Mouse (Mus musculus) limb, embryonic 12.5 days (tissue): ENCODE results near the gene Rnf40. TPM values are rescaled to one million over a fixed set of nuclear protein-coding genes. Genes with fewer than 3 reads are reported as not detected.
"Not testable (repeated sequence)": the region's sequence is repeated elsewhere in the genome, so short reads cannot be mapped to it uniquely, and the experiment has no call there.

Experiments used
- ATAC-seq: fragments of 200-750 bp; cut with Nextera tagmentation; 2 replicates; pipeline ENCODE4 v1.8.0; 2017; ENCODE audit warnings: low read depth, moderate TSS enrichment; ENCODE audit not compliant: insufficient number of reproducible peaks, insufficient read depth, low FRiP score, low TSS enrichment
- H3K27ac ChIP-seq: fragments of 300-500 bp; sonication (generic); 2 replicates; pipeline ENCODE4 v1.5.1; 2016; ENCODE audit warnings: mild to moderate bottlenecking, moderate library complexity
- H3K27me3 ChIP-seq: fragments of 300-500 bp; sonication (generic); 2 replicates; pipeline ENCODE4 v1.6.1; 2016; ENCODE audit warnings: mild to moderate bottlenecking, moderate library complexity
- H3K36me3 ChIP-seq: fragments of 300-500 bp; sonication (generic); 2 replicates; pipeline ENCODE4 v1.6.1; 2016; ENCODE audit warnings: mild to moderate bottlenecking, moderate library complexity
- H3K4me1 ChIP-seq: fragments of 300-500 bp; sonication (generic); replicated peaks from 2 replicates; pipeline ENCODE4 v1.6.1; 2016
- H3K4me2 ChIP-seq: fragments of 300-500 bp; sonication (generic); 2 replicates; pipeline ENCODE4 v1.6.1; 2016; ENCODE audit warnings: mild to moderate bottlenecking, moderate library complexity
- H3K4me3 ChIP-seq: fragments of 300-500 bp; sonication (generic); replicated peaks from 2 replicates; pipeline ENCODE4 v1.5.1; 2016; ENCODE audit warnings: mild to moderate bottlenecking
- H3K9ac ChIP-seq: fragments of 300-500 bp; sonication (generic); replicated peaks from 2 replicates; pipeline ENCODE4 v1.6.1; 2016; ENCODE audit warnings: mild to moderate bottlenecking, moderate library complexity
- H3K9me3 ChIP-seq: fragments of 300-500 bp; sonication (generic); 2 replicates; pipeline ENCODE4 v1.6.1; 2016; ENCODE audit warnings: mild to moderate bottlenecking, moderate library complexity
- WGBS: fragments of 180-500 bp; shearing (Covaris S2); methylation state at CpG from one replicate; pipeline ENCODE4 v1.1.7; 2016; 5-methylcytosine and 5-hydroxymethylcytosine counted together
- polyA plus RNA-seq: library from polyadenylated mRNA; unstranded; fragments of >200 nt; fragmentation: Nextera tagmentation; extraction: Ambion mirVana; gene quantifications from 2 replicates; pipeline ENCODE4 v1.2.1, GENCODE M21; 2016

Rnf40 gene
- polyA plus RNA-seq, 1 experiment from 2014 or later, result 61.6 TPM

DNA sequence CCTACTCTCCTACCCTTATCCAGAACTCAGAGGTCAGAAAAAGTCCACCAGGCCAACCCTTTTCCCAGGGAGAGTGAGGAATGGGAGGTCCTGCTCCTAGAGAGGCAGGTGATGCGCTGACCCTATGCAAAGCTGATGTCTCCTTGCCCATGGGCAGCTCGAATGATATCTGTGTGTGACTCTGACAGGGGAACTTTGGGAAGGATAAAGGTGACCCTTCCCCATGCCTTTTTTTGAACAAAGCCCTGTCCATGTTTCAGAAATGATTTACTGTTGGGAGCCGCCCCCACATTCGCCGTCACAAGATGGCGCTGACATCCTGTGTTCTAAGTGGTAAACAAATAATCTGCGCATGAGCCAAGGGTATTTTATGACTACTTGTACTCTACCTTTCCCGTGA, 29.8 kb downstream of the Rnf40 start:
- ATAC-seq, H3K36me3 ChIP-seq, H3K9me3 ChIP-seq, H3K27me3 ChIP-seq, H3K27ac ChIP-seq, H3K4me3 ChIP-seq, H3K4me2 ChIP-seq, H3K9ac ChIP-seq: not testable (repeated sequence)
- peaks cover 13% of the 10 kb centered on the region for H3K4me1 ChIP-seq
- WGBS, result 93% methylated on average over 7 of the region's 8 CpGs

GRCm38 (mm10) chr7:127626039-127626438, 37.5 kb downstream of the Rnf40 start:
- no peak for ATAC-seq
- Histone ChIP-seq H3K27ac (no peak overlapping the region), H3K9ac (no peak overlapping the region), H3K4me3 (no peak overlapping the region), H3K27me3 (no peaks in the 10 kb centered on the region), H3K9me3 (no peaks in the 10 kb centered on the region), H3K4me1 (no peaks in the 10 kb centered on the region), H3K36me3 (no peaks in the 10 kb centered on the region), H3K4me2 (no peak overlapping the region)
- WGBS, result 96% methylated on average over 7 of the region's 7 CpGs

GRCm38 (mm10) chr7:127626471-127626870, 37.9 kb downstream of the Rnf40 start:
- Histone ChIP-seq H3K9me3 (no peaks in the 10 kb centered on the region), H3K36me3 (no peaks in the 10 kb centered on the region), H3K27me3 (no peaks in the 10 kb centered on the region), H3K4me1 (no peaks in the 10 kb centered on the region), H3K4me3 (no peak overlapping the region), H3K9ac (no peak overlapping the region), H3K4me2 (no peak overlapping the region), H3K27ac (no peak overlapping the region)
- 85% methylated on average over 4 of the region's 4 CpGs for WGBS
- no peak for ATAC-seq

DNA sequence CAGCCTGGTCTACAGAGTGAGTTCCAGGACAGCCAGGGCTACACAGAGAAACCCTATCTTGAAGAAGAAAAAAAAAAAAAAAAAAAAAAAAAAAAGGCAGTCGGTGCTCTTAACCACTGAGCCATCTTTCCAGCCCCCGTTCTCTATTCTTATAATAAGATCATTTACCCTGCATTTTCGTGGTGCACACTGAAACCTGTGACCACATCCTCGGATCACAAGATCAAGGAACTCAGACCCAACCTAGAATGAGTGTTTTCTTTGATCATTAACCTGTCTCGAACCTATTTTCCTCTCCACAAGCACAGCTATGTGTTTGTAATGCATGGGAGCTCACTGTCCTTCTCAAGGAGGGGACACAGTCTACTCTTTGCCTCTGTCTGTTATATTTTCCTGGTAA, 40.1 kb downstream of the Rnf40 start:
- no peak overlapping the region for H3K27ac ChIP-seq
- H3K27me3 ChIP-seq, result no peaks in the 10 kb centered on the region
- no peak for ATAC-seq
- no peak overlapping the region for H3K4me3 ChIP-seq
- 86% methylated on average over 5 of the region's 5 CpGs for WGBS
- H3K36me3 ChIP-seq, result no peaks in the 10 kb centered on the region
- H3K9me3 ChIP-seq, result no peaks in the 10 kb centered on the region
- no peak overlapping the region for H3K9ac ChIP-seq
- H3K4me1 ChIP-seq, result no peaks in the 10 kb centered on the region
- H3K4me2 ChIP-seq, result no peak overlapping the region

DNA sequence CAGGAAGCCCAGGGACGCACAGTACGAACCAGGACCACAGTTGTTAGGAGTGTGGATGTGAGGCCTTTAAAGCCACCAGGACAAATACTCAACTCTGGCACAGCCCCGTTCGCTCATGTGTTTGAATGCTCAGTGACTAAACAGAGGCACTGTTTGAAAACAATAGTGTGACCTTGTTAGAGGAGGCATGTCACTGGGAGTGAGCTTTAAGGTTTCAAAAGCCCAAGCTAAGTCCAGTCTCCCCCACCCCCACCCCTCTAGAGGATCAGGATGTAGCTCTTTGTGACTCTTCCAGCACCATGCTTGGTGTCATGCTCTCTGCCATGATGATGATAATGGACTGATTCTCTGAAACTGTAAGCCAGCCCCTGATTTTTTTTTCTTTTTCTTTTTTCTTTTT, 42.8 kb downstream of the Rnf40 start:
- ATAC-seq, result no peak
- H3K9ac ChIP-seq, result no peak overlapping the region
- H3K4me1 ChIP-seq, result no peaks in the 10 kb centered on the region
- no peak overlapping the region for H3K4me3 ChIP-seq
- H3K4me2 ChIP-seq, result no peak overlapping the region
- H3K9me3 ChIP-seq, result no peaks in the 10 kb centered on the region
- H3K36me3 ChIP-seq, result no peaks in the 10 kb centered on the region
- no peak overlapping the region for H3K27ac ChIP-seq
- no peaks in the 10 kb centered on the region for H3K27me3 ChIP-seq
- WGBS, result 90% methylated on average over 4 of the region's 4 CpGs

DNA sequence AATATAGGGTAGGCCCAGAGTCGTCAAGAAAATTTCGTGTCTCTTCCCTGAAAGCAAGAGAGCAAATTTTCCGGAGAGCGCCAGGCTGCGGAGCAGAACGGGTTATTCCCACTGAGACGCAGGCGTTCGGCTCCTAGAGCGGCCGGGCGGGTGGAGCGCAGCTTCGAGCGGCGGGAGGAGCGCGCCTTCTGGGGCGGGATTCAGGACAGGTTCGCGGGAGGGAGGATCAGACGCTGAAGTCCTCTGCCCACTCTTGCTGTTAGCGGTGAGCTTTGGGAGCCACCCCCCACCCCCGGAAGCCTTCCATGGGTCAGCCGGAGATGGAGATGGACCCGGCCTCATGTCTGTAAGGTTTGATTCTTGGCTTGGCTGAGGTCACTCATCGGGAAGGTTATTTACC, 48.4 kb downstream of the Rnf40 start:
- H3K9me3 ChIP-seq, result no peaks in the 10 kb centered on the region
- H3K9ac ChIP-seq, result peak overlapping the region; percentile 63
- H3K4me2 ChIP-seq, result peak overlapping the region; percentile 74
- no peaks in the 10 kb centered on the region for H3K36me3 ChIP-seq
- H3K27ac ChIP-seq, result no peak overlapping the region
- WGBS, result under 1% methylated on average over 27 of the region's 27 CpGs
- peak overlapping the region; percentile 58 for H3K4me3 ChIP-seq
- H3K27me3 ChIP-seq, result no peaks in the 10 kb centered on the region
- no peaks in the 10 kb centered on the region; the same call in 1 of the 2 replicates for H3K4me1 ChIP-seq
- peak; percentile 42; the same call in 1 of the 2 replicates for ATAC-seq

DNA sequence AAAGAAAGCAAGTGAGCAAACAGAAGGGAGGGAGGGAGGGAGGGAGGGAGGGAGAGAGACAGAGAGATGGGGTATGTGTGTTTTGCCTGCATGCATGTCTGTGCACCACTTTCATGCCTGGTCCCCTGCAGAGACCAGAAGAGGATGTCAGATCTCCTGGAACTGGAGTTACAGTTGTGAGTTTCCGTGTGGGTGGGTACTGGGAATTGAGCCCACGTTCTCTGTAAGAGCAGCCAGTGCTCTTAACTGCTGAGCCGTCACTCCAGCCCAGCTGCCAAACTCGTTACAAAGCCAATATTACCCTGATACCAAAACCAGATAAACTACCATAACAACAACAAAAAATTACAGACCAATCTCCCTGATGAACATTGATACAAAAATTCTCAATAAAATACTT, 52.7 kb downstream of the Rnf40 start:
- no peaks in the 10 kb centered on the region for H3K36me3 ChIP-seq
- H3K4me3 ChIP-seq, result no peak overlapping the region
- 49% methylated on average over 4 of the region's 4 CpGs for WGBS
- no peaks in the 10 kb centered on the region; the same call in 1 of the 2 replicates for H3K4me1 ChIP-seq
- no peak overlapping the region for H3K4me2 ChIP-seq
- H3K27ac ChIP-seq, result no peak overlapping the region
- no peak for ATAC-seq
- no peaks in the 10 kb centered on the region; the same call in 1 of the 2 replicates for H3K27me3 ChIP-seq
- no peaks in the 10 kb centered on the region for H3K9me3 ChIP-seq
- H3K9ac ChIP-seq, result no peak overlapping the region

DNA sequence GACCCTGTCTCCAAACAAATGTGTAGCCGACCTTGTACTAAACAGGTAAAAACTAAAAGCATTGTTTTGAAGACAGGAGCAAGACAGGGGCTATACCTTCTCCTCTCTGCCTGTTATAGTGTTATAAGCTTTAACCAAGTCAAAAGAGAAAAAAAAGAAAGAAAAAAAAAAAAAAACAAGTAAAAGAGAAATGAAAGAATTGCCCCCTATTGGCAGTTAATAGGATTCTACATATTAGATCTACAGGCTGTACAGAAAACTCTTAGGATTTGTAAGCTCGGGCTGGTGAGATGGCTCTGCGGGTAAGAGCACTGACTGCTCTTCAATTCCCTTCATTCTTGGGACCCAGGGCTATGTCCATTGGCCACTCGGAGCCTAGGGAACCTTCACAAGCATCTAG, 53.7 kb downstream of the Rnf40 start:
- H3K4me1 ChIP-seq, result no peaks in the 10 kb centered on the region; the same call in 1 of the 2 replicates
- 81% methylated on average over 4 of the region's 4 CpGs for WGBS
- no peaks in the 10 kb centered on the region; the same call in 1 of the 2 replicates for H3K27me3 ChIP-seq
- no peaks in the 10 kb centered on the region for H3K9me3 ChIP-seq
- H3K4me3 ChIP-seq, result no peak overlapping the region
- no peak overlapping the region for H3K4me2 ChIP-seq
- ATAC-seq, result no peak
- H3K9ac ChIP-seq, result no peak overlapping the region
- no peak overlapping the region for H3K27ac ChIP-seq
- H3K36me3 ChIP-seq, result no peaks in the 10 kb centered on the region

DNA sequence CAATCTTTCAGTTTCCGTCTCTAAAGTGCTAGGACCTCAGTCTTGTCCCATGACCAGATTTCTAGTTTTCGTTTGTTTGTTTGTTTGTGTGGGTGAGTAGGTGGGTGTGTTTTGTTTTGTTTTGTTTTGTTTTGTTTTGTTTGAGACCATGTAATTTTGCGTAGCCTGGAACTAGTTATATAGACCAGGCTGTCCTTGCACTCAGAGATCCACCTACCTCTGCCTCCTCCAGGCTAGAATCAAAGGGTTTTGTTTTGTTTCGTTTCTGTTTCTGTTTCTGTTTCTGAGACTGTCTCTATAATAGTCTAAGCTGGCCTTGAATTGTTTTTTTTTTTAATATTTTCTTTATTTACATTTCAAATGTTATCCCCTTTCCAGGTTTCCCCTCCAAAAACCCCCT, 57.8 kb downstream of the Rnf40 start:
- no peak overlapping the region for H3K27ac ChIP-seq
- no peaks in the 10 kb centered on the region for H3K4me1 ChIP-seq
- no peaks in the 10 kb centered on the region for H3K9me3 ChIP-seq
- no peak overlapping the region for H3K9ac ChIP-seq
- 90% methylated on average over 4 of the region's 4 CpGs for WGBS
- ATAC-seq, result no peak
- H3K4me3 ChIP-seq, result no peak overlapping the region
- no peaks in the 10 kb centered on the region for H3K36me3 ChIP-seq
- no peak overlapping the region for H3K4me2 ChIP-seq
- no peaks in the 10 kb centered on the region; the same call in 1 of the 2 replicates for H3K27me3 ChIP-seq

DNA sequence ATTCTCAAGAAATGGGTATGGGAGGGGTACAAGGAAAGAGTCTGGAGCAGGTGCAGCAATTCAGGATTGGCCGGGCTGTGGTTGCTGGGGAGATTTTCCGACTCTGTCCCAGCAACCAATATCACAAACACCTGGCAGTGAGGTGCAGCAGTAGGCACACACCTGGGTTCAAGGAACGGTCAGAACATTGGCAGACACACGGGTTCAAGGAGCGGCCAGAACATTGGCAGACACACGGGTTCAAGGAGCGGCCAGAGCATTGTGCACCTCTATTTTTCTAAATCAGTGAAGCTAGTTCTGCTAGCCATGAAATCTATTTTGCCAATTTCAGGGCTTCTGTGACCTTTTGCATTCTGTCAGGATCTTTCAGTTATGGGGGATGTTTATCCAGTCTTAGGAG, 59.0 kb downstream of the Rnf40 start:
- not testable (repeated sequence) for H3K4me3 ChIP-seq, H3K9ac ChIP-seq, H3K27ac ChIP-seq, H3K4me2 ChIP-seq, H3K27me3 ChIP-seq, H3K9me3 ChIP-seq, ATAC-seq, H3K4me1 ChIP-seq, H3K36me3 ChIP-seq
- WGBS, result 90% methylated on average over 7 of the region's 7 CpGs

GRCm38 (mm10) chr7:127648516-127649201, 60.1 kb downstream of the Rnf40 start:
- Histone ChIP-seq H3K4me2 (no peak overlapping the region), H3K9me3 (no peaks in the 10 kb centered on the region), H3K36me3 (no peaks in the 10 kb centered on the region), H3K27ac (no peak overlapping the region), H3K4me1 (peaks cover 3% of the 10 kb centered on the region), H3K9ac (no peak overlapping the region), H3K27me3 (no peaks in the 10 kb centered on the region), H3K4me3 (no peak overlapping the region)
- ATAC-seq, result no peak
- WGBS, result 79% methylated on average over 4 of the region's 4 CpGs

GRCm38 (mm10) chr7:127649206-127649605, 60.6 kb downstream of the Rnf40 start:
- no peak overlapping the region for H3K9ac ChIP-seq
- H3K4me2 ChIP-seq, result no peak overlapping the region
- no peaks in the 10 kb centered on the region for H3K36me3 ChIP-seq
- H3K27me3 ChIP-seq, result no peaks in the 10 kb centered on the region
- H3K4me1 ChIP-seq, result peaks cover 3% of the 10 kb centered on the region
- no peaks in the 10 kb centered on the region for H3K9me3 ChIP-seq
- H3K4me3 ChIP-seq, result no peak overlapping the region
- H3K27ac ChIP-seq, result no peak overlapping the region
- 87% methylated on average over 5 of the region's 6 CpGs for WGBS
- no peak for ATAC-seq
